Mouse (Mus musculus): ENCODE measurements around the gene Tsc22d3. TPM values are rescaled to one million over a fixed set of nuclear protein-coding genes. Genes with fewer than 3 reads are reported as not detected.

Gene Tsc22d3
- polyA plus RNA-seq, 1 experiment from 2014 or later: 190 TPM

GRCm38 (mm10) chrX:140527231-140527630, 73.2 kb downstream of the Tsc22d3 start:
- no peak overlapping the region for H3K4me3 ChIP-seq
- H3K9ac ChIP-seq: no peak overlapping the region
- H3K36me3 ChIP-seq: no peaks in the 10 kb centered on the region
- H3K27ac ChIP-seq: no peak overlapping the region
- no peak for ATAC-seq (replicated peaks; ENCODE audit: insufficient number of reproducible peaks, insufficient read depth, low FRiP score, low read depth)
- 35% methylated on average over 6 of the region's 6 CpGs for WGBS
- no peaks in the 10 kb centered on the region for H3K9me3 ChIP-seq (replicated peaks)
- no peaks in the 10 kb centered on the region for H3K27me3 ChIP-seq
- no peaks in the 10 kb centered on the region; the same call in 1 of the 2 replicates for H3K4me1 ChIP-seq (replicated peaks)
- H3K4me2 ChIP-seq: no peak overlapping the region

GRCm38 (mm10) chrX:140526253-140526618, 74.2 kb downstream of the Tsc22d3 start:
- Histone ChIP-seq H3K27ac (no peak overlapping the region), H3K4me3 (no peak overlapping the region), H3K27me3 (no peaks in the 10 kb centered on the region), H3K9me3 (replicated peaks) (no peaks in the 10 kb centered on the region), H3K4me1 (replicated peaks) (no peaks in the 10 kb centered on the region), H3K9ac (no peak overlapping the region), H3K36me3 (no peaks in the 10 kb centered on the region), H3K4me2 (no peak overlapping the region)
- WGBS: 87% methylated on average over 5 of the region's 5 CpGs
- no peak for ATAC-seq (replicated peaks; ENCODE audit: insufficient number of reproducible peaks, insufficient read depth, low FRiP score, low read depth)

GRCm38 (mm10) chrX:140525604-140526252, 74.7 kb downstream of the Tsc22d3 start:
- Histone ChIP-seq H3K4me3 (no peak overlapping the region), H3K9ac (no peak overlapping the region), H3K36me3 (no peaks in the 10 kb centered on the region), H3K27ac (no peak overlapping the region), H3K4me1 (replicated peaks) (peaks cover 2% of the 10 kb centered on the region), H3K4me2 (no peak overlapping the region), H3K9me3 (replicated peaks) (no peaks in the 10 kb centered on the region), H3K27me3 (no peaks in the 10 kb centered on the region)
- no peak for ATAC-seq (replicated peaks; ENCODE audit: insufficient number of reproducible peaks, insufficient read depth, low FRiP score, low read depth)
- 75% methylated on average over 7 of the region's 7 CpGs for WGBS

GRCm38 (mm10) chrX:140524231-140524630, 76.2 kb downstream of the Tsc22d3 start:
- no peak for ATAC-seq (replicated peaks; ENCODE audit: insufficient number of reproducible peaks, insufficient read depth, low FRiP score, low read depth)
- Histone ChIP-seq H3K4me1 (replicated peaks) (peaks cover 3% of the 10 kb centered on the region), H3K4me3 (no peak overlapping the region), H3K9me3 (replicated peaks) (no peaks in the 10 kb centered on the region), H3K36me3 (no peaks in the 10 kb centered on the region), H3K27ac (no peak overlapping the region), H3K4me2 (no peak overlapping the region), H3K9ac (no peak overlapping the region), H3K27me3 (no peaks in the 10 kb centered on the region)
- WGBS: 84% methylated on average over 5 of the region's 5 CpGs

GRCm38 (mm10) chrX:140522071-140522765, 78.2 kb downstream of the Tsc22d3 start:
- Histone ChIP-seq H3K36me3 (no peaks in the 10 kb centered on the region), H3K27ac (no peak overlapping the region), H3K9me3 (replicated peaks) (no peaks in the 10 kb centered on the region), H3K4me3 (no peak overlapping the region), H3K4me1 (replicated peaks) (peaks cover 3% of the 10 kb centered on the region), H3K4me2 (no peak overlapping the region), H3K9ac (no peak overlapping the region), H3K27me3 (no peaks in the 10 kb centered on the region)
- no peak for ATAC-seq (replicated peaks; ENCODE audit: insufficient number of reproducible peaks, insufficient read depth, low FRiP score, low read depth)
- 63% methylated on average over 14 of the region's 14 CpGs for WGBS

GRCm38 (mm10) chrX:140520146-140521102, 80.0 kb downstream of the Tsc22d3 start:
- H3K27me3 ChIP-seq: 0 out of 2 replicates have a peak, but pooled peaks cover 5% of the 10 kb centered on the region
- no peaks in the 10 kb centered on the region for H3K9me3 ChIP-seq (replicated peaks)
- peak overlapping the region; percentile 29 for H3K4me3 ChIP-seq
- peak overlapping the region; percentile 73 for H3K27ac ChIP-seq
- peaks cover 3% of the 10 kb centered on the region for H3K4me1 ChIP-seq (replicated peaks)
- H3K36me3 ChIP-seq: no peaks in the 10 kb centered on the region
- H3K9ac ChIP-seq: no peak overlapping the region
- peak; percentile 95 for ATAC-seq (replicated peaks; ENCODE audit: insufficient number of reproducible peaks, insufficient read depth, low FRiP score, low read depth)
- peak overlapping the region; percentile 61 for H3K4me2 ChIP-seq
- WGBS: 15% methylated on average over 24 of the region's 25 CpGs

GRCm38 (mm10) chrX:140518351-140518750, 82.1 kb downstream of the Tsc22d3 start:
- H3K27ac ChIP-seq: no peak overlapping the region
- peaks cover 8% of the 10 kb centered on the region; the same call in 1 of the 2 replicates for H3K27me3 ChIP-seq
- no peaks in the 10 kb centered on the region for H3K36me3 ChIP-seq
- no peak for ATAC-seq (replicated peaks; ENCODE audit: insufficient number of reproducible peaks, insufficient read depth, low FRiP score, low read depth)
- H3K4me3 ChIP-seq: no peak overlapping the region
- no peak overlapping the region for H3K9ac ChIP-seq
- H3K4me1 ChIP-seq (replicated peaks): peaks cover 3% of the 10 kb centered on the region
- no peak overlapping the region for H3K4me2 ChIP-seq
- 82% methylated on average over 8 of the region's 8 CpGs for WGBS
- no peaks in the 10 kb centered on the region for H3K9me3 ChIP-seq (replicated peaks)

- Histone ChIP-seq H3K4me3 (no peak overlapping the region), H3K9ac (no peak overlapping the region), H3K4me1 (replicated peaks) (peaks cover 11% of the 10 kb centered on the region), H3K27me3 (peaks cover 9% of the 10 kb centered on the region; the same call in 1 of the 2 replicates), H3K4me2 (no peak overlapping the region), H3K36me3 (no peaks in the 10 kb centered on the region), H3K9me3 (replicated peaks) (no peaks in the 10 kb centered on the region), H3K27ac (no peak overlapping the region)
- ATAC-seq (replicated peaks; ENCODE audit: insufficient number of reproducible peaks, insufficient read depth, low FRiP score, low read depth): no peak
- WGBS: 88% methylated on average over 2 of the region's 2 CpGs
Observed at GRCm38 (mm10) chrX:140513379-140513778, 87.1 kb downstream of the Tsc22d3 start.

GRCm38 (mm10) chrX:140511687-140512651, 88.5 kb downstream of the Tsc22d3 start:
- no peak overlapping the region for H3K4me2 ChIP-seq
- no peaks in the 10 kb centered on the region for H3K9me3 ChIP-seq (replicated peaks)
- no peaks in the 10 kb centered on the region for H3K36me3 ChIP-seq
- no peak overlapping the region for H3K4me3 ChIP-seq
- H3K27me3 ChIP-seq: peaks cover 9% of the 10 kb centered on the region; the same call in 1 of the 2 replicates
- no peak for ATAC-seq (replicated peaks; ENCODE audit: insufficient number of reproducible peaks, insufficient read depth, low FRiP score, low read depth)
- H3K4me1 ChIP-seq (replicated peaks): peaks cover 11% of the 10 kb centered on the region
- no peak overlapping the region for H3K9ac ChIP-seq
- 63% methylated on average over 7 of the region's 7 CpGs for WGBS
- no peak overlapping the region for H3K27ac ChIP-seq

- 0 out of 2 replicates have a peak overlapping the region, but pooled peaks have one; percentile 36 for H3K9ac ChIP-seq
- 33% methylated on average over 24 of the region's 24 CpGs for WGBS
- no peaks in the 10 kb centered on the region for H3K36me3 ChIP-seq
- peak overlapping the region; percentile 49 for H3K4me2 ChIP-seq
- H3K4me1 ChIP-seq (replicated peaks): peaks cover 11% of the 10 kb centered on the region
- peak; percentile 67; the same call in 1 of the 2 replicates for ATAC-seq (replicated peaks; ENCODE audit: insufficient number of reproducible peaks, insufficient read depth, low FRiP score, low read depth)
- H3K27me3 ChIP-seq: peaks cover 4% of the 10 kb centered on the region; the same call in 1 of the 2 replicates
- no peak overlapping the region for H3K27ac ChIP-seq
- H3K4me3 ChIP-seq: peak overlapping the region; percentile 24
- H3K9me3 ChIP-seq (replicated peaks): no peaks in the 10 kb centered on the region
Observed at GRCm38 (mm10) chrX:140510696-140511429, 89.6 kb downstream of the Tsc22d3 start.
